Mouse (Mus musculus) brown adipose tissue, adult 24 weeks (tissue): ENCODE data around the gene Cdh18. TPM values are rescaled to one million over a fixed set of nuclear protein-coding genes. Genes with fewer than 3 reads are reported as not detected.
"Not testable (repeated sequence)": the region's sequence is repeated elsewhere in the genome, so short reads cannot be mapped to it uniquely, and the experiment has no call there.

Source experiments
- H3K27ac ChIP-seq: fragments of 200-500 bp; replicated peaks from 2 replicates; pipeline ENCODE4 v1.5.1; 2012; ENCODE audit warnings: low read depth, mild to moderate bottlenecking, low read length
- H3K4me1 ChIP-seq: fragments of 200-500 bp; 2 replicates; pipeline ENCODE4 v1.6.1; 2012; ENCODE audit warnings: low read length, mixed read lengths; ENCODE audit not compliant: control insufficient read depth, insufficient read depth, insufficient read length
- H3K4me3 ChIP-seq: fragments of 200-500 bp; 2 replicates; pipeline ENCODE4 v1.5.1; 2012; ENCODE audit warnings: low read depth, mild to moderate bottlenecking, low read length, moderate library complexity; ENCODE audit not compliant: insufficient read depth
- polyA plus RNA-seq: library from polyadenylated mRNA; stranded (reverse); fragments of >200 nt; gene quantifications from 2 replicates; pipeline ENCODE4 v1.2.4, GENCODE M21; 2012; ENCODE audit not compliant: missing spikeins, insufficient read depth, insufficient read length

The Cdh18 gene
- polyA plus RNA-seq, 1 experiment: not detected

- Histone ChIP-seq H3K4me1 (no peaks in the 10 kb centered on the region), H3K27ac (no peak overlapping the region), H3K4me3 (no peak overlapping the region)
Observed at GRCm38 (mm10) chr15:23230616-23231015, 681.8 kb downstream of the Cdh18 start.

GRCm38 (mm10) chr15:23257751-23258440 lies 709.1 kb downstream of the Cdh18 start:
- Histone ChIP-seq H3K27ac (no peak overlapping the region), H3K4me3 (no peak overlapping the region), H3K4me1 (no peaks in the 10 kb centered on the region)

- Histone ChIP-seq H3K4me1 (no peaks in the 10 kb centered on the region), H3K4me3 (no peak overlapping the region), H3K27ac (no peak overlapping the region)
Observed at GRCm38 (mm10) chr15:23278421-23278820, 729.6 kb downstream of the Cdh18 start.

- no peak overlapping the region for H3K27ac ChIP-seq
- H3K4me1 ChIP-seq: no peaks in the 10 kb centered on the region
- H3K4me3 ChIP-seq: no peak overlapping the region
Observed at GRCm38 (mm10) chr15:23305018-23305417, 756.2 kb downstream of the Cdh18 start.

- Histone ChIP-seq H3K4me3 (no peak overlapping the region), H3K4me1 (no peaks in the 10 kb centered on the region), H3K27ac (no peak overlapping the region)
Observed at GRCm38 (mm10) chr15:23316766-23317165, 767.9 kb downstream of the Cdh18 start.

DNA sequence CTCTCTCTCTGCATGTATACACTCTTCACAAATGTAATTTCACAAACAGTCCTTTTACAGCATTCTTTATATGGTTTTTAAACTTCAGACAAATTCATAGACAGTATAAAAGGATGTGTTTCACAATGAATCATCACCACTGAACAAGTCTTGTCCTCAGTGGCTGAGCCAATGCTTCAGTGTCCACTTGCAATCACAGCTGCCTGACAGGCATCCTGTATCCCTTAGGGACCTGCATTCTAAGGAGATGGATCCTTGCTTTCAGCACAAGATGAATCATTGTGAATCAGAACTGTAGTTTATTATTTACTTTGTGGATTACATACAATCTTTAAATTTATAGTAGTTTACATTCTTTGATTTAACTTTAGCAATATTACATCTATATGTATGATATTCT lies 768.6 kb downstream of the Cdh18 start:
- no peak overlapping the region for H3K4me3 ChIP-seq
- H3K27ac ChIP-seq: no peak overlapping the region
- H3K4me1 ChIP-seq: no peaks in the 10 kb centered on the region

DNA sequence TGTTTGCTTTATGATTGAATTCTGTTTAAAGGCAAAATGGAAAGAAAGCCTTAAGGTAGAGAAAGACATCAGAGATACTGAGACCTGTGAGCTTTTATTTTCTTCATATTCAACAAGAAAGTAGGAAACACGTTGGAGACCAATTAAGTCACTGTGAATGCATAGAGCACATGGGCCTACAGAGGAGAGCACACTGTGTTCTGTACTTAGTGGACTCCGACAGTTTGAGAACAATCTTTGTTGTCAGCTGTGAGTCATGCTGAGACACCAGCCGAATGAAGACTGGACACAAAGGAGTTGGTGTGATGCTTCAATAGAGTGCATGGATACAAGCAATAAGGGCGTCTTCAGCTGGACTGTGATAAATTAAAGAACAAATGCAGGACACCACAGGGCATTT lies 791.5 kb downstream of the Cdh18 start:
- not testable (repeated sequence) for H3K27ac ChIP-seq, H3K4me3 ChIP-seq

GRCm38 (mm10) chr15:23351078-23351477 lies 802.3 kb downstream of the Cdh18 start:
- no peaks in the 10 kb centered on the region for H3K4me1 ChIP-seq
- H3K27ac ChIP-seq: no peak overlapping the region
- no peak overlapping the region for H3K4me3 ChIP-seq

More for the DNA sequence above, 791.5 kb downstream of the Cdh18 start:
- H3K4me1 ChIP-seq: not testable (repeated sequence)

- H3K4me3 ChIP-seq: no peak overlapping the region
Observed at GRCm38 (mm10) chr15:23366325-23366724, 817.5 kb downstream of the Cdh18 start.

GRCm38 (mm10) chr15:23367712-23368111 lies 818.9 kb downstream of the Cdh18 start:
- H3K27ac ChIP-seq: no peak overlapping the region
- no peaks in the 10 kb centered on the region for H3K4me1 ChIP-seq
- no peak overlapping the region for H3K4me3 ChIP-seq

More at GRCm38 (mm10) chr15:23366325-23366724, 817.5 kb downstream of the Cdh18 start:
- H3K4me1 ChIP-seq: no peaks in the 10 kb centered on the region
- no peak overlapping the region for H3K27ac ChIP-seq

GRCm38 (mm10) chr15:23378016-23378750 lies 829.4 kb downstream of the Cdh18 start:
- no peaks in the 10 kb centered on the region for H3K4me1 ChIP-seq

GRCm38 (mm10) chr15:23385816-23386215 lies 837.0 kb downstream of the Cdh18 start:
- no peaks in the 10 kb centered on the region for H3K4me1 ChIP-seq
- H3K4me3 ChIP-seq: no peak overlapping the region
- H3K27ac ChIP-seq: no peak overlapping the region

More at GRCm38 (mm10) chr15:23378016-23378750, 829.4 kb downstream of the Cdh18 start:
- H3K27ac ChIP-seq: no peak overlapping the region
- H3K4me3 ChIP-seq: no peak overlapping the region

GRCm38 (mm10) chr15:23396646-23397045 lies 847.8 kb downstream of the Cdh18 start:
- Histone ChIP-seq H3K4me1 (no peaks in the 10 kb centered on the region), H3K4me3 (no peak overlapping the region), H3K27ac (no peak overlapping the region)

DNA sequence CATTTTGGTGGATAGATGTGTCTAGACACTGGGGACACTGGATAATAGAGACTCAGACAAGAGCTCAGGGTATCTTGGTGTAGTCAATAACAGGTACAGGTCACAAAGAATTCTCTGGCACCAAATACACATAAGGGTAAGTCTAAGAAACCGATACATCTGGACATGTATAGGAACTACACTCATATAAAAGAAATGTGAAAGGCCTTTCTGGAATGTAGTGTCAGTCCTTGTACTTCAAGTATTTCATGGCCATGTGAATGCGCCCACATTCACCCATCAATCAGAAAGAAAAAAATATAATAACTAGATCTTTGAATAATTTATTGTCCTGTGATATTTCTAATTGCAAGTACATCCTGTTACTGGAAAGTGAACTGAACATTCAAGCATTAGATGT lies 855.0 kb downstream of the Cdh18 start:
- Histone ChIP-seq H3K4me3 (no peak overlapping the region), H3K4me1 (no peaks in the 10 kb centered on the region), H3K27ac (no peak overlapping the region)

GRCm38 (mm10) chr15:23408256-23408655 lies 859.4 kb downstream of the Cdh18 start:
- no peaks in the 10 kb centered on the region for H3K4me1 ChIP-seq
- no peak overlapping the region for H3K27ac ChIP-seq
- no peak overlapping the region for H3K4me3 ChIP-seq
